Mouse (Mus musculus) G1E (cell line): ENCODE results near the gene Meis2. TPM values are rescaled to one million over a fixed set of nuclear protein-coding genes. Genes with fewer than 3 reads are reported as not detected.

Experiments used
- ATAC-seq: 2 replicates; pipeline ENCODE4 v1.8.0; 2016; ENCODE audit warnings: mild to moderate bottlenecking; ENCODE audit not compliant: insufficient number of reproducible peaks, poor library complexity, low FRiP score, severe bottlenecking; ENCODE audit errors: extremely low read depth
- DNase-seq: peaks from one replicate; pipeline ENCODE4 v3.0.0; 2012; ENCODE audit warnings: low spot score
- H3K27me3 ChIP-seq: 2 replicates; pipeline ENCODE4 v1.6.1; 2012; ENCODE audit warnings: mild to moderate bottlenecking, low read length, inconsistent platforms; ENCODE audit not compliant: insufficient read depth
- H3K36me3 ChIP-seq: replicated peaks from 2 replicates; pipeline ENCODE3; 2012; ENCODE audit warnings: mild to moderate bottlenecking, inconsistent platforms
- H3K4me1 ChIP-seq: 2 replicates; pipeline ENCODE4 v1.6.1; 2012; ENCODE audit warnings: low read depth, low read length, inconsistent platforms, mixed read lengths; ENCODE audit not compliant: insufficient read depth
- H3K4me3 ChIP-seq: 2 replicates; pipeline ENCODE4 v1.5.1; 2012; ENCODE audit warnings: low read depth, mild to moderate bottlenecking, inconsistent platforms, low read length, moderate library complexity, mixed read lengths
- H3K9me3 ChIP-seq: replicated peaks from 2 replicates; pipeline ENCODE4 v1.6.1; 2012; ENCODE audit warnings: inconsistent platforms
- CTCF ChIP-seq: IDR thresholded peaks from 2 replicates; pipeline ENCODE4 v1.5.1; 2012; ENCODE audit warnings: low read depth, low read length, inconsistent platforms, mixed read lengths
- GATA1 ChIP-seq: IDR thresholded peaks from 2 replicates; pipeline ENCODE4 v1.6.1; 2012; ENCODE audit warnings: borderline replicate concordance, low read length, inconsistent platforms, mixed read lengths
- GATA2 ChIP-seq: IDR thresholded peaks from 2 replicates; pipeline ENCODE4 v1.6.1; 2012; ENCODE audit warnings: low read depth, low read length, inconsistent platforms, borderline replicate concordance
- POLR2AphosphoS5 ChIP-seq: IDR thresholded peaks from 2 replicates; pipeline ENCODE4 v1.6.1; 2012; ENCODE audit warnings: low read depth, low read length, inconsistent platforms; ENCODE audit not compliant: insufficient replicate concordance
- TAL1 ChIP-seq: conservative IDR thresholded peaks from 2 replicates; pipeline ENCODE4 v1.6.1; 2012; ENCODE audit warnings: low read depth, low read length, inconsistent platforms, mixed read lengths
- polyA plus RNA-seq: library from polyadenylated mRNA; stranded (reverse); fragments of >175 nt; gene quantifications from 2 replicates; pipeline ENCODE4 v1.2.3, GENCODE M21; 2012
- total RNA-seq, 2 experiments: library from RNA; stranded (forward) in 1 of 2; stranded (reverse) in 1 of 2; fragments of 200-1000 nt in 1 of 2; fragments of >200 nt in 1 of 2; fragmentation: Nextera tagmentation in 1 of 2; gene quantifications; 2 replicates each; pipeline ENCODE4 v1.2.3; 2014 to 2017

Gene Meis2
- total and polyA plus RNA-seq, 3 experiments: 0.27 to 4.3 (median 3.2) TPM

DNA sequence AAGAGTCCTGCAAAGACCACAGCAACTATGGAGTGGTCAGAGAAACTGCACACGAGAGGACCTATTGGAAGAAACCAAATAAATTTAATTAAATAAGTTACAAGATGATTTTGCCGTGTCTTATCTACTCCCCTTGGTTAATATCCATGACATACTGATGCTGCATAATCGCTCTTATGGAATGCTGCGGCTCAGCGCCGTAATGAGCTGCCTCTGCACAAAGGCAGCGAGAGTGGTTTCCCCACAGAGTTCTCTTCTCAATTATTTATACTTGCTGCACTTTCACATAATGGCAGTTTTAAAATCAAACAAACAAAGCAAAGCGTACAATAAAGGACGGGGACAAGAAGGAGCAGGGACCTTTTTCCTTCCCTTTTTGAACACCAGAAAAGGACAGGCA, 181.5 kb downstream of the Meis2 start:
- peaks cover 20% of the 10 kb centered on the region for H3K9me3 ChIP-seq
- H3K4me1 ChIP-seq: no peaks in the 10 kb centered on the region
- H3K27me3 ChIP-seq: no peaks in the 10 kb centered on the region
- no peaks in the 10 kb centered on the region for H3K36me3 ChIP-seq
- no peak for TF ChIP-seq TAL1
- no peak for TF ChIP-seq GATA1
- no peak for TF ChIP-seq POLR2AphosphoS5
- TF ChIP-seq GATA2: no peak
- no peak for TF ChIP-seq CTCF
- no peak for ATAC-seq
- no peak for DNase-seq
- H3K4me3 ChIP-seq: no peak overlapping the region

DNA sequence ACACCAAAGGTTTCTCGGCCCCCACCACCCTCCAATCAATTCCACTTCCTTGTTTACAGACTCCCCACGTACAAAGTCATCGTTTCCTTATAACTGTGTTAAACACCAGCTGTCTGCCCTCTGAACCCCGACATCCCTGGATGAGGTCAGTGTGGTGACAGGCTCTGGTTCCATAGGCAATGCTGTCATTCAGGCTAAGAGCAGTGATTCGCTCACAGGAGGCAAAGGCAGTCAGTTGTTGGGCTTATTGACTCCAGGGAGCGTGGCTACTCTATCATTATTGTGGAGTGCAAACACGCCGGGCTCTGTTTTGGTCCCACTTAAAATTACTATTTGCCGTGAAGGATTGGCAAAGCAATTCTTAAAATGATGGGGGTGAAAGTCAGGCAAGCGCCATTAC, 182.1 kb downstream of the Meis2 start:
- H3K4me3 ChIP-seq: no peak overlapping the region
- no peaks in the 10 kb centered on the region for H3K4me1 ChIP-seq
- no peak for TF ChIP-seq GATA2
- TF ChIP-seq TAL1: no peak
- no peak for TF ChIP-seq CTCF
- TF ChIP-seq GATA1: no peak
- TF ChIP-seq POLR2AphosphoS5: no peak
- H3K9me3 ChIP-seq: peaks cover 20% of the 10 kb centered on the region
- DNase-seq: no peak
- no peaks in the 10 kb centered on the region for H3K27me3 ChIP-seq
- ATAC-seq: no peak
- H3K36me3 ChIP-seq: no peaks in the 10 kb centered on the region

DNA sequence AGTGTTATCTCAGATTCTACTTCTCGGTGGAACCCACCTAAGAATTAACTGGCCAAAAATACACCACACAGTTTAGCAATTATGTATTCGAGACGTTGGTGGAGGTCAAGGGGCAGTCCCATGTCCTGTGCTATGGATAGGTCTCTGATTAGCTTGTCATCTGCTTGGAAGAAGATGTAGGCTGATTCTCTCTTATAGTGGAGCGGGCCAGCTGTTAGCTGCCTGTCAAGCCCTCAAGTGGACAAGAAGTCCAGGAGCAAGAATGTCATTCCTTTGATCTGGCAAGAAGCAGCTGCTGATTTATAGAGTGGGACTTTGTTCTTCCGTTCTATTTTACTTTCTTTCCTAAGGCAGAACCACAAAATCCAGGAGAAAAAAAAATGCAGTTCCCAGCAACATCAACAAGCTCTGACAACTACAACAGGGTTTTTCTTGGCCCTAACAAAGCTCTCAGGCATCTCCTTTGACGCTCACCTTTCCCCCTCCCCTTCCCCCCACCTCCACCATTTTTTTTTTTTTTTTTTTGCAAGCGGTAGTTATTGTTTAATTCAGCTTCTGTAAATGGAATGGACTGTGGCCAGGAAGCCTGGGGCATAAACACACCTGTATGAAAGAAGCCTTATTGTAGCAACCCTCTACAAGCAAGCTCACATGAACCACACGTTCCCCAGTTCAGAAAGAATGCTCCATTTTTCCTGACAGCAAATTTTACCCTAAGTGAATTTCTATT, 189.7 kb downstream of the Meis2 start:
- no peaks in the 10 kb centered on the region for H3K4me1 ChIP-seq
- TF ChIP-seq CTCF: no peak
- no peak for TF ChIP-seq POLR2AphosphoS5
- no peak for TF ChIP-seq GATA2
- TF ChIP-seq GATA1: no peak
- TF ChIP-seq TAL1: no peak
- H3K9me3 ChIP-seq: 0 out of 2 replicates have a peak, but pooled peaks cover 12% of the 10 kb centered on the region
- no peaks in the 10 kb centered on the region for H3K36me3 ChIP-seq
- H3K27me3 ChIP-seq: no peaks in the 10 kb centered on the region
- no peak for ATAC-seq
- no peak for DNase-seq
- no peak overlapping the region for H3K4me3 ChIP-seq

DNA sequence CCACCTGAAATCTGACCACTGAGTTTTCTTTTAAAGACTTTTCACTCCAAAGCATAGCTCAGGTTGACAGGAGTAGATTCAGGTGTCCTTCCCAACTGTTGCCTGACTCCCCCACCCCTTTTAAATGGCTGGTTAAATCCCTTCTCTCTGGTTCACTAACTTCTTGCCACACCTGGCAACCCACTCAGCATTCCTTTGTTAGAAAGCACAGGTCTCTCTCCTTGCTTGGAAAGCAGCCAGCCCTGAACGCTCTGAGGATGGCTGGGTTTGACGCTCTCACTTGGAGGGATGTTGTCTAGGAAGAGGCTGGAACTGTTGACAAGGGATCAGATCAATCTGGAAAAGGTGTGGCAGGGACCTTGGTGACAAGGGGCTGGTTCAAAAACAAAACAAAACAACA, 192.8 kb downstream of the Meis2 start:
- H3K9me3 ChIP-seq: peaks cover 16% of the 10 kb centered on the region; the same call in 1 of the 2 replicates
- no peak for TF ChIP-seq GATA1
- TF ChIP-seq POLR2AphosphoS5: no peak
- TF ChIP-seq GATA2: no peak
- no peak for TF ChIP-seq TAL1
- TF ChIP-seq CTCF: no peak
- H3K4me3 ChIP-seq: no peak overlapping the region
- H3K36me3 ChIP-seq: no peaks in the 10 kb centered on the region
- no peaks in the 10 kb centered on the region for H3K4me1 ChIP-seq
- DNase-seq (no peak), ATAC-seq (no peak)
- H3K27me3 ChIP-seq: no peaks in the 10 kb centered on the region

DNA sequence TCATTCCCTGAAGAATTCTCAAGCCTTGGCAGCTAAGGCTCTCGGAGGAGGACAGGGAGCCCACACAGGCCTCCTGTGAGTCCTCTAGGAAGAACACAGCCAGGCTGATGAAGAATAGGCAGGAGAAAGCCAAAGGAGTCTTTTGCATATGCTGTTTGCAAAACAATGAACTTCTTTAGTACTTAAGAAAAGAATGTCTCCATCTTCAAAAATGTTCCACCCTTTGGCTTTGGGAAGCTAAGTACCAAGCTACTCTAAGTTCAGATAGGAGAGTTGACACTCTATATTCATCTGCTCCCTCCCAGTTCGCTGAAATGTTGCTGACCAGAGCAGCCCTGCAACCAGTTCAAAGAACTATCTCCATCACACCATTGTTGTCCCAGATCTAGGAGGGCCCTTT, 195.7 kb downstream of the Meis2 start:
- no peak for ATAC-seq
- Histone ChIP-seq H3K27me3 (no peaks in the 10 kb centered on the region), H3K36me3 (no peaks in the 10 kb centered on the region), H3K4me3 (no peak overlapping the region), H3K4me1 (no peaks in the 10 kb centered on the region), H3K9me3 (peaks cover 16% of the 10 kb centered on the region; the same call in 1 of the 2 replicates)
- no peak for DNase-seq
- TF ChIP-seq GATA1 (no peak), GATA2 (no peak), POLR2AphosphoS5 (no peak), CTCF (no peak), TAL1 (no peak)

DNA sequence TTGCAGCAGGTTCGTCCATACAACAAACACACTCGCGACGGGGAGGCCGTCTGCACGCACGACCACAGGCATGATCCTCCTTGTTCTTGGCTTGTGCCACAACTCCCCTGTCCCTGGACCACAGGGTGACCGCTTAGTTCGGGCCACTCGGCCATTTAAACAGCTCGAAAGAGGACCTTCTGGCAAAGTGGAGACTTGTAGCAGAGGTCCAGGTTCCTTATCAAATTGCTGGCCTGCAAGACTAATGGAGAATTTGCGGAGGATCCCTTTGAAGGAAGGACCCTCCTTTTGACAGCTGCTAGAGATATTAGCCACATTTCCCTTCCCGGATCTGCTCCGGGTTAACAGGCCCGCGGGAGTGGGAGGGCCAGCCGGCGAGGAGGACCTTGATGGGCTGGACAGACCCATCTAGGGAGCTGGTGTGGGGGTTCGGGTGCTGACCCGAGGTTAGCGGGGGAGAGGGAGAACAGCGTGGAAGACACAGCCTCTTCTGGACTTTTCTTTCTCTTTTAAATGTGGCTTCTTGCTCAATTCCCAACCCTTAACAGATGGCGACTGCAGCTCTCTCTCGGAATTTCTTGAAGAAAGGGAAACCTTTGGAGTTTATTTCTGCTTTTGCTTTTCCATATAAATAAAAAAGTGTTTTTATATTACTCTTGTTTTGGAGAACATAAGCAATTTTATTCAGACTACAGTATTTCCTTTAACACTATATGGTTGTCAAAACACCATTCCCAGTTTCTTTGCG, 204.9 kb downstream of the Meis2 start:
- no peak for ATAC-seq
- TF ChIP-seq POLR2AphosphoS5: no peak
- TF ChIP-seq GATA1: no peak
- TF ChIP-seq CTCF: no peak
- TF ChIP-seq TAL1: no peak
- no peak for TF ChIP-seq GATA2
- Histone ChIP-seq H3K9me3 (peaks cover 17% of the 10 kb centered on the region), H3K27me3 (peaks cover 2% of the 10 kb centered on the region; the same call in 1 of the 2 replicates), H3K4me1 (no peaks in the 10 kb centered on the region), H3K36me3 (no peaks in the 10 kb centered on the region), H3K4me3 (no peak overlapping the region)
- no peak for DNase-seq
